Mouse (Mus musculus) hindbrain, postnatal 0 days (tissue): ENCODE measurements around the gene Ubtf. TPM values are rescaled to one million over a fixed set of nuclear protein-coding genes. Genes with fewer than 3 reads are reported as not detected.

ENCODE experiments used
- ATAC-seq: fragments of 200-750 bp; cut with Nextera tagmentation; 2 replicates; pipeline ENCODE4 v1.8.0; 2017; ENCODE audit warnings: mild to moderate bottlenecking, moderate TSS enrichment, moderate library complexity
- DNase-seq: peaks from one replicate; pipeline ENCODE4 v3.0.0-alpha.2; 2015; ENCODE audit warnings: low spot score
- H3K27ac ChIP-seq: fragments of 300-500 bp; sonication (generic); 2 replicates; pipeline ENCODE4 v1.5.1; 2014; ENCODE audit warnings: mild to moderate bottlenecking
- H3K27me3 ChIP-seq: fragments of 300-500 bp; sonication (generic); 2 replicates; pipeline ENCODE4 v1.6.1; 2014; ENCODE audit warnings: low read length, mixed read lengths; ENCODE audit not compliant: insufficient read depth
- H3K36me3 ChIP-seq: fragments of 300-500 bp; sonication (generic); 2 replicates; pipeline ENCODE4 v1.6.1; 2014; ENCODE audit warnings: low read length, mixed read lengths; ENCODE audit not compliant: insufficient read depth
- H3K4me1 ChIP-seq: fragments of 300-500 bp; sonication (generic); 2 replicates; pipeline ENCODE4 v1.6.1; 2014; ENCODE audit warnings: antibody characterized with exemption, low read length, mixed read lengths; ENCODE audit not compliant: insufficient read depth
- H3K4me2 ChIP-seq: fragments of 300-500 bp; sonication (generic); 2 replicates; pipeline ENCODE4 v1.6.1; 2014; ENCODE audit warnings: low read depth, mild to moderate bottlenecking, low read length, moderate library complexity, mixed read lengths
- H3K4me3 ChIP-seq: fragments of 300-500 bp; sonication (generic); 2 replicates; pipeline ENCODE4 v1.5.1; 2014; ENCODE audit warnings: low read length
- H3K9ac ChIP-seq: fragments of 300-500 bp; sonication (generic); replicated peaks from 2 replicates; pipeline ENCODE4 v1.6.1; 2014; ENCODE audit warnings: mild to moderate bottlenecking, low read length, moderate library complexity, mixed read lengths
- H3K9me3 ChIP-seq: fragments of 300-500 bp; sonication (generic); 2 replicates; pipeline ENCODE4 v1.6.1; 2016; ENCODE audit warnings: low read length, mixed read lengths
- CTCF ChIP-seq: IDR thresholded peaks from 2 replicates; pipeline ENCODE4 v1.5.1; 2016; ENCODE audit warnings: antibody characterized with exemption, control low read depth, low read depth
- WGBS: fragments of 180-500 bp; shearing (Covaris S2); extraction: QIAGEN DNeasy Blood & Tissue Kit; methylation state at CpG from one replicate; pipeline ENCODE4 v1.1.7; 2014; 5-methylcytosine and 5-hydroxymethylcytosine counted together
- polyA plus RNA-seq: library from polyadenylated mRNA; unstranded; fragments of >200 nt; fragmentation: Nextera tagmentation; extraction: Ambion mirVana; gene quantifications from 2 replicates; pipeline ENCODE4 v1.2.1, GENCODE M21; 2015
- total RNA-seq: library from RNA; depleted of rRNA; stranded (reverse); fragments of >200 nt; gene quantifications from 2 replicates; pipeline ENCODE4 v1.2.3, GENCODE M21; 2014

The Ubtf gene
- total and polyA plus RNA-seq, 2 experiments from 2014 or later = 53.7 to 74.6 TPM

DNA sequence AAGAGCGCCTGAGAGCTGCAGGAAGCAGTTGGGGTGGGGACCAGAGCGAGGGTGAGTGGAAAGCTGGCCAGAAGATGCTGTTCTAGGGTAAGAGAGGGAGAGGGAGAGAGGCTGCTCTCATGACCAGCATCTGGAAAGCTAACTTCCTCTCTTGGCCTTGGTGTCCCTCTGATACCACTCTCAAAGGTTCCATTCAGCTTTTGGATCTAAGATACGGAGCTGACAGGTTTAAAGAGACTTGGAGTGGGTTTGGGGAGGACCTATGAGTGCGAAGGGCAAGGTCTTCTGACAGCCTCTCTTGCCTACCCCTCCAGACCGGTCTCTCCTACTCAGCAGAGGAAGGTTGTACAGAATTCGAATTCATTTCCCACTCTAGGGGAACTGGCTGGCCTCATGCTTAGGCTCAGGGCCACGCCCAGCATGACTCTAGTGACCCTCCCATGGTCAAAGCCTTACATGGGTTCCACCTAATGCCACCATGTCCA is 28.6 kb upstream of the Ubtf start:
- 85% methylated on average over 7 of the region's 7 CpGs for WGBS
- Histone ChIP-seq H3K4me2 (no peak overlapping the region), H3K36me3 (no peaks in the 10 kb centered on the region), H3K9ac (no peak overlapping the region), H3K4me1 (no peaks in the 10 kb centered on the region), H3K4me3 (no peak overlapping the region), H3K9me3 (no peaks in the 10 kb centered on the region), H3K27me3 (no peaks in the 10 kb centered on the region), H3K27ac (no peak overlapping the region)
- no peak for TF ChIP-seq CTCF
- DNase-seq (no peak), ATAC-seq (no peak)

- Histone ChIP-seq H3K4me2 (no peak overlapping the region), H3K9me3 (no peaks in the 10 kb centered on the region), H3K4me1 (no peaks in the 10 kb centered on the region), H3K4me3 (no peak overlapping the region), H3K27ac (no peak overlapping the region), H3K9ac (no peak overlapping the region), H3K27me3 (no peaks in the 10 kb centered on the region), H3K36me3 (no peaks in the 10 kb centered on the region)
- ATAC-seq (no peak), DNase-seq (no peak)
- 76% methylated on average over 5 of the region's 5 CpGs for WGBS
- TF ChIP-seq CTCF = no peak
These were observed 28.1 kb upstream of the Ubtf start for GRCm38 (mm10) chr11:102347683-102348082.

- no peak for TF ChIP-seq CTCF
- WGBS = 60% methylated on average over 5 of the region's 5 CpGs
- Histone ChIP-seq H3K27me3 (no peaks in the 10 kb centered on the region), H3K9me3 (no peaks in the 10 kb centered on the region), H3K4me1 (no peaks in the 10 kb centered on the region), H3K4me3 (no peak overlapping the region), H3K27ac (no peak overlapping the region), H3K9ac (no peak overlapping the region), H3K4me2 (no peak overlapping the region), H3K36me3 (no peaks in the 10 kb centered on the region)
- no peak for ATAC-seq
- no peak for DNase-seq
These were observed 27.4 kb upstream of the Ubtf start for GRCm38 (mm10) chr11:102346926-102347325.

DNA sequence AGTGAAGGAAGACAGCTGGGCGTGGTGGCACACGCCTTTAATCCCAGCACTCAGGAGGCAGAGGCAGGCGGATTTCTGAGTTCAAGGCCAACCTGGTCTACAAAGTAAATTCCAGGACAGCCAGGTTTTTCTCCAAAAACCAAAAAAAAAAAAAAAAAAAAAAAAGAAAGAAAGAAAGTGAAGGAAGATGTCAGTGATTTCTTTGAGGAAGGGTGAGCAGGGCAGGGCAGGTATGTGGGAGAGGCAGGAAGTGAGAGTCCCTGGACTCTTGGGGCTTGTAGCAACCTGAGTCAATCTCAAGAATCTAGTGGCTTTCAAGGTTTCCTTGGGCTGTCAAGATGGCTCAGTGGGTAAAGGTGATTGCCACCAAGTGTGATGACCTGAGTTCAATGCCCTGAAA is 24.9 kb upstream of the Ubtf start:
- no peak overlapping the region for H3K4me3 ChIP-seq
- no peak for DNase-seq
- H3K9me3 ChIP-seq = no peaks in the 10 kb centered on the region
- H3K9ac ChIP-seq = no peak overlapping the region
- ATAC-seq = no peak
- no peak overlapping the region for H3K4me2 ChIP-seq
- no peaks in the 10 kb centered on the region for H3K27me3 ChIP-seq
- 85% methylated on average over 3 of the region's 3 CpGs for WGBS
- no peaks in the 10 kb centered on the region for H3K36me3 ChIP-seq
- TF ChIP-seq CTCF = no peak
- no peaks in the 10 kb centered on the region for H3K4me1 ChIP-seq
- H3K27ac ChIP-seq = no peak overlapping the region

DNA sequence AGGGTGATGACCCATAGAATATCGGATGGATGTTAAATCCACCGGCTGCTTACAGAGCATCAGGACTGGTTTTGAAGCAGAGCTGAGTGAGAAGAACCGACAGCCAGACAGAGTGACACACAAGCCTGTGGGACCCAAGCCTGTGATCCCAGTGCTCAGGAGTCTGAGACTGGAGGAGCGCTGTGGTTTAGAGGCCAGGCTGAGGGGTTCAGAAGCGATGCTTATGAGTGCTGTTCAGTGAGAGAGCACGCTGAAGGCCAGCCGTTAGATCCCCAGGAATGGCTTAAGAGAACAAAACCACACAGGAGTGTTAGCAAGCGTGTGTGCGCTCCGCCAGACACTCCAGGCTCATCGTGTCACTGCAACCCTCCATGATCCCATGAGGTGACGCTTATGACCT is 23.2 kb upstream of the Ubtf start:
- Histone ChIP-seq H3K9ac (no peak overlapping the region), H3K4me3 (no peak overlapping the region), H3K4me2 (no peak overlapping the region), H3K36me3 (no peaks in the 10 kb centered on the region), H3K4me1 (0 out of 2 replicates have a peak, but pooled peaks cover 3% of the 10 kb centered on the region), H3K9me3 (no peaks in the 10 kb centered on the region), H3K27ac (no peak overlapping the region), H3K27me3 (no peaks in the 10 kb centered on the region)
- WGBS = 61% methylated on average over 12 of the region's 12 CpGs
- DNase-seq (no peak), ATAC-seq (no peak)
- no peak for TF ChIP-seq CTCF

DNA sequence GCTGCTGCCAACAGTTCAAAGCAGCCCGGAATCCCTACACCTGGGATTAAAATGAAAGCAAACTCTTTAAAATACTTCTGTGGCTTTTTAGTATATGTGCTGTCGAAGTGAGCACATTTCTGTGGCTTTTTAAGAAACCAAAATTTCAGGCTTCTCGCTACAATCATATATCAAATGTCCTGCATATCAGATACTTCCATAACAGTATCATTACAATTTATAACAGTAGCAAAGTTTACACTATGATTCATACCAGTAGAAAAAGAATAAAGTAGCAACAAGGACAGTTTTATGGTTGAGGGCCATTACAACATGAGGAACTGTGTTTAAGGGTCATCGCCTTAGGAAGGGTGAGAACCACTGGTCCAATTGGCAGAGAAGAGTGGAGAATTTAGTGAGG is 21.6 kb upstream of the Ubtf start:
- Histone ChIP-seq H3K36me3 (no peaks in the 10 kb centered on the region), H3K27me3 (no peaks in the 10 kb centered on the region), H3K4me2 (no peak overlapping the region), H3K9me3 (no peaks in the 10 kb centered on the region), H3K9ac (no peak overlapping the region), H3K4me3 (no peak overlapping the region), H3K27ac (no peak overlapping the region), H3K4me1 (0 out of 2 replicates have a peak, but pooled peaks cover 3% of the 10 kb centered on the region)
- DNase-seq = no peak
- no peak for TF ChIP-seq CTCF
- WGBS = 93% methylated on average over 4 of the region's 4 CpGs
- ATAC-seq = no peak

DNA sequence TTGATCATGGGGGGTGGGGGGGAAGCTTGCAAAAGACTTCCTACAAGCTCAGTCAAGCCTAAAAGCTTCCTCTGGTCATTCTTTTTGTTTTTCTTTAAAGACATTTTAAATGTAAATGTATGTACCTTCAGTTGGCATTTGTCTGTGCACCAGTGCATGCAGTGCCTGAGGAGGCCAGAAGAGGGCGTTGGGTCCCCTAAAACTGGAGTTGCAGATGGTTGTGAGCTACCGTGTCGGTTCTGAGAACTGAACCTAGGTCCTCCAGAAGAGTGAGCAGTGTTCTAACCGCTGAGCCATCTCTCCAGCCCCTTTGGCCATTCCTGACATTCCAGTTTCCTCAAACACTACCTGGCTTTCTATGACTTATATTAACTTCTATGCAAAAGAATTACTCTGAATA is 20.1 kb upstream of the Ubtf start:
- no peak overlapping the region for H3K9ac ChIP-seq
- no peaks in the 10 kb centered on the region for H3K27me3 ChIP-seq
- H3K4me1 ChIP-seq = peaks cover 8% of the 10 kb centered on the region; the same call in 1 of the 2 replicates
- TF ChIP-seq CTCF = peak; percentile 54
- H3K9me3 ChIP-seq = no peaks in the 10 kb centered on the region
- ATAC-seq = no peak
- 62% methylated on average over 4 of the region's 4 CpGs for WGBS
- no peak overlapping the region for H3K27ac ChIP-seq
- no peak overlapping the region for H3K4me3 ChIP-seq
- H3K36me3 ChIP-seq = no peaks in the 10 kb centered on the region
- no peak overlapping the region for H3K4me2 ChIP-seq
- no peak for DNase-seq
